Mouse (Mus musculus): ENCODE measurements around the gene Cd300lb. TPM values are rescaled to one million over a fixed set of nuclear protein-coding genes. Genes with fewer than 3 reads are reported as not detected.
"Not testable (repeated sequence)": the region's sequence is repeated elsewhere in the genome, so short reads cannot be mapped to it uniquely, and the experiment has no call there.

Gene Cd300lb
- total RNA-seq (2021) = not detected

DNA sequence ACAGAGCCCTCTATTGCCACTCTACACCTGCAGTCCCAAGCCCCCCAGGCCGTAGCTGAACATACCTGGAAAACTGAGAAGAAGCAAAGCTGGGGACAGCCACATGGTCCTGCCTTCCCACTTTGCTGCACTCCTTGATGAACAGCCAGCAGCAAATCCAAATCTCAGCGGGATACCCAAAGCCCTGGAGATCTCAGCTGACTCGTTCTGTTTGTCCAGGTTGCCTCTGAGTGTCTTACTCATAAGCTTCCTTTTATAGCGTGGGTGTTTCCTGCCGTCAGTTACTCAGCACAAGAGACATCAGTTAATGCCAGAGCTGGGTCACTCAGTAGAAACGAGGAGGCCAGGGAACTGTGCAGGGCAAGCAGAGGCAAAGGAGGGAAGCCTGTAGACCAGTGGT, at the start of gene Cd300lb:
Gene Cd300lb (minus strand): TSS at position 243 of the 400 bp plus-strand sequence.
- intact Hi-C loops (cut with DNase I) = no loop called here
- DNase-seq (ENCODE audit: low spot score in 2 of 2) = no peak

DNA sequence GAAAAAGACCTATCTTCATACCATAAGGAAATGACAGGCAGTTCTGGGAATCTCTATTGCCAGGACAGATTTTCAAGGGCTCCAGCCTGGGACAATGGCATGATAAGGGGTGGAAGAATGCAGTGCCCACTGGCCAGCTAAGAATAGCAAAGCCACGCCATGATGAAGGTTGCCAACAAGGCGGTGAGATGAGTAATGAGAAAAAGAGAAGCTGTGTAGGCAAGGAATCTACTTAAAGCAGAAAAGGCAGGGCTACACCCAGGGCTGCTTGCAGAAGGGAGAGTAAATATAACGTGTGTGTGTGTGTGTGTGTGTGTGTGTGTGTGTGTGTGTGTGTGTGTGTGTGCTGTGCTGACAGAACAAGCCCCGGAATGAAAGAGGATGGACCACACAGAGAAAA, 47.7 kb upstream of the Cd300lb start:
- intact Hi-C loops (cut with DNase I) = no loop called here
- peak in 1 of 2 experiments; percentile 15 for DNase-seq (ENCODE audit: low spot score in 2 of 2)

DNA sequence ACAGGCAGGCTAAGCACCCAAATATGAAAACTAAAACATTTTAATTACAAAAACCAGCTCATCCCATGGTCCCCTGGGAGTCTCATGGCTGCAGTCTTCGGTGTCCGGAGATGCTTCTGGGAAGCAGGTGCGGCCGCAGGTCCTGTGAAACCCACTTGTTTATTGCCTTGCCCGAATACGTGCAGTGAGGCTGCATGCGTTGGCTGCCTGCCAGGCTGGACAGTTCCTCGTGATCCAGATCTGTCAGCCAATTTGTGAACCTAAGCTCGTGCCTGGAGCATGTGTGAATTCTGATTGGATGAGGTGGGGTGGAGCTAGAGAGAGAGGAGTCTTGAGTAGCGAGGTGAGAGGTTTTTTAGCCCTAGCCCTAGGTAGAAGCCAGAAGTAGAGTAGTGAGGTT, 38.5 kb upstream of the Cd300lb start:
- intact Hi-C loops (cut with DNase I) = no loop called here
- no peak for DNase-seq (ENCODE audit: low spot score in 2 of 2)

DNA sequence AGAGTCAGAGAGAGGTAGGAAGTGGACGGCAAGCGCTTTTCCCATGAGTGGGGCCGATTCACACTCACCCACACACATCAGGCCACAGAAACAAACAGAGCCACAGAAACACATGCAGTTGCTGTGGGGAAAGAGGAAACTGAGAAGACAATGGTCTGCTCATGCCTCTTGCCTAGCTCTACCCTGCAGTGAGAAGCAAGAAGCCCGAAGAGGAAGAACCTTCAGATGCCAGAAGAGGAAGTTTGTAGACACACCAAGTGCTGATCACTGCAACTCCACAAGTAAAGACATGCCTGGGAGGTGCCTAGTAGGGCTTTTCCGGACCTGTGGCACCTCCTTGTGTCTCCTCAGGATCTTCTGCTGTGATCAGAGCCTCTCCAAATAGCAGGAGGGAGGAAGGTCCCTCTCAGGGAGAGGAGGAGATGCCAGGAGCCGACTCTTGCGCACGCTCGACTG, 34.6 kb upstream of the Cd300lb start, which contains the start of gene Cd300c:
Gene Cd300c (minus strand): TSS at position 406 of the 456 bp plus-strand sequence.
- no peak for DNase-seq (ENCODE audit: low spot score in 2 of 2)
- intact Hi-C loops (cut with DNase I) = no loop called here

DNA sequence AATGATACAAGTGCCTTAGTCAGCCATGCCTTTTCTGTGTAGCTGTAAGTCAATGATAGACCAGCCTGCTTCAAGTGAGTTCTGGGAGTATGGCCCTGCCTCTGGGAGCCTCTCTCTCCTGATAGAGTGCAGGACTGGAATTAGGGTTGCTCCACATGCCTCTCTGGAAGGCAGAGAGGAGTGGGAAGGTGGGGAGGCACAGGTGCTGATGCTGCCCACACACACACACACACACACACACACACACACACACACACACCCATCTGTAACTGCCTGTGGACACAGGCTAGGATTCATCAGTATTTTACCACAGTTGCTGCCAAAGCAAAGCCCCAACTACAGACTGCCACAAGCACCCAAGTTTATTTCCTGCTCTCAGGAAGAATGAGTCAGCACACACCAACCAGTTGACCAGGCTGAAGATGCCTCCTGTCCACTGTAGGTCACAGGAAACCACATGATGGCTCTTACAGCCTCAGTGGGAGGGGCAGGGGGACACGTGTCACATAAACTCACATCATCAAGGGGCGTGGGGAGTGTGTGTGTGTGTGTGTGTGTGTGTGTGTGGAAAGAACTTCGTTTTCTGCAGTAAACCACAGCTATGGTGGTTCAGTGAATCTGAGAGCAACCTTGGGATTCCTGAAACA, 31.1 kb upstream of the Cd300lb start:
- intact Hi-C loops (cut with DNase I) = no loop called here

DNA sequence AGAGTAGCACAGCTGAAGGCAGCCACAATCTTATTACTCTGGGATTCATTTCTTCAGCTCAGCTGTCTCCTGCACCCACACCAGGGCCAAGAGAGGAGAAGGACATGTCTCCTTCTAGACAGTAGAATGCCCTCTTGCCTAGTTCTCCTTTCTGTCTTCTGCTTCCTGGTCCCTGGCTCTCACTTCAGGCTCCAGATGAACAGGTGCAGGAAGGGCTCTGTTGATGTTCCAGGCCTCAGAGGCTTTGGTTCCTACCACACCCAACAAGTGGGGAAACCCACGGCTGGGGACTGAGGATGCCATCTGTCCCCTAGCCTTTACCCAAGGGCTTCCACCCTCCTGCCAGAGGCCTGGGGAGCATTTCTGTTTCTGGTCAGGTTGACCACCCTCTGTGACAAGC, 26.2 kb upstream of the Cd300lb start:
- intact Hi-C loops (cut with DNase I) = no loop called here

More for the DNA sequence above, 31.1 kb upstream of the Cd300lb start:
- DNase-seq (ENCODE audit: low spot score in 2 of 2) = no peak

DNA sequence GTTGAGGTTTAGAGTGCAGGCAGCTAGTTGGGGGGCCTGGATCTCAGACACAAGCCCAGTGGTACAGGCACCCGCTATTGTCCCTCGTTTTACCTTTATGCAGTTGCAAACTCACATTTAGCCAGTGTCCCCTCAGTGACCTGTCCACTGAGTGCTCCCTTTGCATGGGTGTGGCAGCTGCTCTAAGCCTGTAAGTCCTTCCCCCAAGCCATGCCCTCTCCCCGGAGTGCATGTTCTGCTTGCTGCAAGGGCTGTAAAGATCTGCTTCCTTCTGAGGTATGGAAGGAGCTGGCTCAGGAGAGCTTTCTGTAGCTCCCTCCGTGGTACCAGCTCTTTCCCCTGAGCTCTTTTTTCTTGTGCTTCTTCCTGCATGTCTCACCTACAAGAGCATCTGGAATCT, 595 bp downstream of the Cd300lb start:
- DNase-seq (ENCODE audit: low spot score in 2 of 2) = no peak
- intact Hi-C loops (cut with DNase I) = no loop called here

More for the DNA sequence above, 26.2 kb upstream of the Cd300lb start:
- no peak for DNase-seq (ENCODE audit: low spot score in 2 of 2)

DNA sequence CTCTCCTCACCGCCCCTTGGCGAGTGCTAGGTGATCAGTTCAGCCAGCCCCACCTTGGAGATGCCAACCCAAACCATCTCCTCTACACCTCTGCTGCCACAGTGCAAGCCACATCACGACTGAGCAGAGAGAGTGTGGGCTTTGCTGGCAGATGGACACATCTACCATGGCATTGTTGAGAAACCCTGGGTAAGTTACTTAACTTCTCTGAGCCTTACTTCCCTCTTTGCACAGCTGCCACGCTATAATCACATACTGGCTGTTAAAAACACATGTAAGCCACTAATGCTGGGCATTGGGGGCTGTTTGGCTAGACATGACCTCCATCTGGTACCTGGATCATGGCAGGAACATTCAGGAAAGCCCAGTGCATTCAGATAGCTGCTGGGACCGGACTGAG, 3.1 kb downstream of the Cd300lb start:
- DNase-seq (ENCODE audit: low spot score in 2 of 2) = no peak
- intact Hi-C loops (cut with DNase I) = no loop called here

DNA sequence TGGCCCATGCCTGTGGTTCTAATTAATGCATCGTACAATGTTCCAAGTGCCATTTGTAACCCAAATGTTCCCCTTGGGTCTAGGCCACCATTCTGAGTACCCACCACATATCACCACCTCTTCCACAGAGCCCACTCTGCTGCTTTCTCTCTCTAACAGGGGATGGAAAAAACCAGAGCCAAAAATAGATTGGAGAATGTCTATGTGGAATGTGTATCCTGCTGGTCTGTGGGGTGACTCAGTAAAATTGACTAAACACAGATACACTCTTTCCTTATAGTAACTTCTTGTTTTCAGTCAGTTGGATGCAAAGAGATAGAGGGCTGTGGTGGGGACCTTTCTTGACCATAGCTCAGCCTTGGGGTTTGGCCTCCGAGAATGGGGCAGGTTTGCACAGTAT, 4.6 kb downstream of the Cd300lb start:
- intact Hi-C loops (cut with DNase I) = no loop called here
- no peak for DNase-seq (ENCODE audit: low spot score in 2 of 2)

DNA sequence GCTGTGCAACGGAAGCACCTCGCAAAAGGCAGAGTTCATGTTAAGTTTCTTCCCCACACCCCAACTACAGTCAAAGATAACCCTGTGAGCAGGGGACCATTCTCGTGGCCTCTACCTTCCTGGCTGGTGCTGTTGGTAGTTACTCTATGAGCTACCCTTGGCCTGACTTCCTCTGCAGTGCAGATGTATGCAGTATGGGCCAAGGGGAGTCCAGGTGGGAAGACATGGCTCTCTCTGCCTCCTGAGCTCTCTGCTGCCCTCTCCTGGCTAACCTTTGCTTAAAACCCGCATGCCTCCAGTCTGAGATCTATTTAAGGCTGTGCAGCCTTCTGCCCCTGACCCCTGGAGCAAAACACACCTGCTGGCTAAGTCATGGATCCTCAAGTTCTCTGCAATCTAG, 10.2 kb downstream of the Cd300lb start:
- no peak for DNase-seq (ENCODE audit: low spot score in 2 of 2)
- intact Hi-C loops (cut with DNase I) = no loop called here

DNA sequence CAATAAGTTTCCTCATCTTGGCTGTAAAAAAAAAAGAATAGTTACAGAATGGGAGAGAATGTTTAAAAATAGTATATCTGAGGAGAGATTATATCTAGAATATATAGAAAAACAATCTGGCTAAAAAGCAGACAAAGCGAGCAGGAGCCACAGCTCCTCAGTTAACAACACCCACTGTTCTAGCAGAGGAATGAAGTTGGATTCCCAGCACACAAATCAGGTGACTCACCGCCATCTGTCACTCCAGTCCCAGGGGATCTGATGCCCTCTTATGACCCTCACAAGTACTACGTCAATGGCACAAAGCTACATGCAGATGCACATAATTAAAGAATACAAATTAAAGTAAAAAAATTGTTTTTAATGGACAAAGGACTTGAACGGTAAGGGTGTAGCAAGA, 11.7 kb downstream of the Cd300lb start:
- peak; percentile 51 to 67 for DNase-seq (ENCODE audit: low spot score in 2 of 2)
- intact Hi-C loops (cut with DNase I) = no loop called here

DNA sequence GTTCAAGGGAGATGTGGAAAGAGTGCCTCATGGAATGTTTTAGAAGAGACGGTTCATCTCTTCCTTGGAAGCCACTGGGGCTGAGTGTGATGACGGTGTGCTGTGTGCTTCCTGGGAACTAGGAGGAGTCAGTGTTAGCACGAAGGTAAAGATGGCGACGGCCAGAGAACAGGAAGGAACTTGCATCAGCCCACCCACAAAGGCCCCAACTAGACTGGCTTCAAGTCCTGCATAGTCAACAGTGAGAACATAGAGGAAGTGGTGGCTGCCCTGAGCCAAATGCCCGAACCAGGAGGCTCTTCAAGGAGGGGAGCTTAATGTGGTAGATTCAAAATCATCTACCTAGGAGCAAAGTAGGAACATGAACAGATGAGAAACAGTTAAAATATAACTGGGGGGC, 17.1 kb downstream of the Cd300lb start:
- intact Hi-C loops (cut with DNase I) = loop anchor here (10.0 kb wide), 1 partner anchor 242 kb away; the partner anchor contains the start of gene Ttyh2
- DNase-seq (ENCODE audit: low spot score in 2 of 2) = no peak

DNA sequence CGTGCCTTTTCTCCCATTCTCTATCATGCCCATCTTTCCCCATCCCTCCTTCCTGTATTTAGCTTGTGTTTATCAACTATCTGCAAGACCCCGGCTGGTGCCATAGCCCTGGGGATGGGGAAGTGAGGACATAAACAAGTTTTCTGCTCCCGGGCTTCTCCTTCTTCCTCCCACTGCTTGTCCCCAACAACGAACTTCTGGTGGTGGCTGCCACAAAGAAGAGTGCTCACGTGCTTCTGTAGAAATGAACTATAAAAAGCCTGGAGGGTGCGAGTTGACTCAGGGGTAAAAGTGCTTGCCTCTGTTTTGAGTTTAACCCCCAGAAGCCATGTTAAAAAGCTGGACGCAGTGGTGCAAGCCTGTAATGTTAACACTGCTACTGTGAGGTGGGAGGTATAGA, 19.2 kb downstream of the Cd300lb start:
- intact Hi-C loops (cut with DNase I) = loop anchor here (5.0 to 10.0 kb wide), 3 partner anchors 38 to 240 kb away; partner anchors contain the start of gene Ttyh2
- no peak for DNase-seq (ENCODE audit: low spot score in 2 of 2)

DNA sequence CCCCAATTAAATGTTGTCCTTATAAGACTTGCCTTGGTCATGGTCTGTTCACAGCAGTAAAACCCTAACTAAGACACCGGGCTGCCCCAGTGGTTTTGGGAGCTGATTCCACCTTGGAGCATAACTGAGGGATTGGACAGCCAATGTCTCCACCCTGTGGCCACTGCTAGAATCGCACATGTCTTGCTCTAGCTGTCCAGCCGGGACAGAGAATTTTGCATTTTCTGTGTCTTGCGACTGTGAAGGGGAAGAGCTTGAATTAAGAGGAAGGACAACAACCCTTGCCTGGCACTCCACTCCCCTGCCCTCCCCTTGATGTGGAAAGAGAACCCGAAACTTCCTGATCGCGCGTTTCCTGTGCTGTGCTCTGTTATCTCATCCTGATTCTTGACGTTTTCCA, 21.3 kb downstream of the Cd300lb start:
- intact Hi-C loops (cut with DNase I) = loop anchor here (2.0 to 10.0 kb wide), 4 partner anchors 36 to 238 kb away; partner anchors contain the start of gene Ttyh2
- DNase-seq (ENCODE audit: low spot score in 2 of 2) = peak; percentile 72 to 78

DNA sequence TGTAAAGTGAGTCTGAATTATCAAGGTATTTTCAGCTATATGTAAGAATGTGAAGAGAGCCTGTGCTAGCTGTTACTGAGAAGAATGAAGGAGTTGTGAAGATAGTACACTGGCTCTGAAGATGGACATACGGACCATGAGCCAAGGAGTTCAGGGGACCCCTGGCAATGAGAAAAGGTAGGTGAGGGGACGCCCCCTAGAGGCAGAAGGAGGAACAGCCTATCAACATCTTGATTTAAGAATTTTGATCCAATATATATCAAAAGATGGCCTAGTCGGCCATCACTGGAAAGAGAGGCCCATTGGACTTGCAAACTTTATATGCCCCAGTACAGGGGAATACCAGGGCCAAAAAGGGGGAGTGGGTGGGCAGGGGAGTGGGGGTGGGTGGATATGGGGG, 24.6 kb downstream of the Cd300lb start:
- intact Hi-C loops (cut with DNase I) = not testable (repeated sequence)

DNA sequence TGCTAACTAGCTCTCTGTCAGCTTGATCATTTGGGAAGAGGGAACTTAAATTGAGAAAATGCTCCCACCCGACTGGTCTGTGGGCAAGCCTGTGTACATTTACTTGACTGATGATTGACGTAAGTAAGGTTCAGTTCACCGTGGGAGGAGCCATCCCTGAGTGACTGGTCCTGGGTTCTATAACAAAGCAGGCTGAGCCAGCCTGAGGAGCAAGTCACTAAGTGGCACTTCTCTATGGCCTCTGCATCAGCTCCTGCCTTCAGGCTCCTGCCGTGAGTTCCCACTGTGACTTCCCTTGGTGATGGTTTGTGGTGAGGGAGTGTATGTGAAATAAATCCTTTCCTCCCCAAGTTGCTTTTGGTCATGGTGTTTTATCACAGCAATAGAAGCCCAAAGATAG, 26.1 kb downstream of the Cd300lb start:
- no peak for DNase-seq (ENCODE audit: low spot score in 2 of 2)
- intact Hi-C loops (cut with DNase I) = no loop called here

More for the DNA sequence above, 24.6 kb downstream of the Cd300lb start:
- DNase-seq (ENCODE audit: low spot score in 2 of 2) = not testable (repeated sequence)

DNA sequence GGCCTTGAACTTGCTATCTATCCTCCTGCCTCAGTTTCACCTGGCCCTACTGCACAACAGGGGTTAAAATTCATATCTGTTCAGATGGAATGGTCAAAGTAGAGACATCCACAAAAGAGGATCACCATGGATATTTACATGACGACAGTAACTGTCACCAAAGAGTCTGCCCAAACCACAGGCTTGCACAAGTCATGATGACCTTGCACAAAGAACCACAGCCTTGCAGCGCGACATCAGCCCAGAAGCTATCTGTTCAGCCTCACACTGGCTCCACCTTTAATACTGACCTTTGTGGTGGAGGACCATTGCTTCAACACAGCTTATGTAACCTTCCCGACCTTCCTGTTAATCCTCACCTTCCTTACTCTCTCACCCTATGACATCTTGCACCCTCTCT, 26.6 kb downstream of the Cd300lb start:
- intact Hi-C loops (cut with DNase I) = no loop called here
- no peak for DNase-seq (ENCODE audit: low spot score in 2 of 2)

DNA sequence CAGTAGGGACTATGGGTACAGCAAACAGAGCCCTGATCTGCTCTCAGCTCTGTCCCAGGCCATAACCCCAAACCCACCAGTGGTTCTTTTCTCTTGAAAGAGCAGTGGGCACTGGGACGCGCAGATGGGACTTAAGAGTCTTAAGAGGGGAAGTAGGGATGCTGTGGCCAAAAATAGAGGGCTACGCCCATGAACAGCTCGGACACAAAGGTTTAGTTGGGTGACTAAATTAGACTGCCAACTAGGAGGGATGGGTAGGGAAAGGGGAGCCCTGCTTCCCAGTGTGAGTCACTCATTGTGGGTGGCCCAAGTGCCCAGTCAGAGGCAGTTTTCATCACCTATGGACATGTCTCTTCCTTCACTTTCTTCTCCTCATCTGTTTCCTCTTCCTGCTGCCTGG, 31.0 kb downstream of the Cd300lb start:
- DNase-seq (ENCODE audit: low spot score in 2 of 2) = no peak
- intact Hi-C loops (cut with DNase I) = no loop called here

DNA sequence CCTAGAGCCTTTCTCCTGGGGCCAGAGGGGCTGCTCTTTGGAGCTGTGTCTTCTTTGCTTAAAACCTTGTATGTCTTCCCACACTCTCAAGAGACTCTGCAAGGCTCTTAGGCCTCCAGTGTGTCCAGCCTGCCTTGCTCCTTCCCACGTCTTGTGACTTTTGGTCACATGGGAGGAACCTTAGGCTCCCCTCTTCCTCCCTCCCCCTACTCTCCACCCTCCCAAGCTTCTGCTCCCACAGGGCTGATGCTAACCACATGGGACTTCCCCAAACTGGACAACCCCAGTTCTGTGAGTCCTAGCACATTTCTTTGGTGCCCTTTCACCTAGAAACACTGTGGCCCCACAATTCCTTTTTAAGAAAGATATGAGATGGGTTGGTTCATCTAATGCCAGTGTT, 36.2 kb downstream of the Cd300lb start:
- intact Hi-C loops (cut with DNase I) = no loop called here
- no peak for DNase-seq (ENCODE audit: low spot score in 2 of 2)

DNA sequence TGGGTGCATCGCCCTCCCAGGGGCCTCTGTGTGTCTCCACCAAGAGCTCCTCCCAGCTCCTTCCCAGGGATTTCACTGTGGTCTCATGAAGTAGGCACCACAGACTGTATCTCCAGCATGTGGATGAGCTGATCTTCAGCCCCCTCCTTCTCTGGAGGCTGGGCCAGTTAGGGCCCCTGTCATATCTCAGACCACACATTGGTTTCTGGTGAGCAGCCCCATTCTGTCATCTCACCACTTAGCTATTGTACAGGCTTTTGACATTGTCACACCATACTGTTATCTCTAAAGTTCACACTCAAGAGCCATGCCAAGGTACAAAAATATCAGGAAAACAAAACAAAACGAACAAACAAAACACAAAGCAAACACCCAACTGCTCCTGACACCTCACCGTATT, 38.1 kb downstream of the Cd300lb start:
- no peak for DNase-seq (ENCODE audit: low spot score in 2 of 2)
- intact Hi-C loops (cut with DNase I) = no loop called here

DNA sequence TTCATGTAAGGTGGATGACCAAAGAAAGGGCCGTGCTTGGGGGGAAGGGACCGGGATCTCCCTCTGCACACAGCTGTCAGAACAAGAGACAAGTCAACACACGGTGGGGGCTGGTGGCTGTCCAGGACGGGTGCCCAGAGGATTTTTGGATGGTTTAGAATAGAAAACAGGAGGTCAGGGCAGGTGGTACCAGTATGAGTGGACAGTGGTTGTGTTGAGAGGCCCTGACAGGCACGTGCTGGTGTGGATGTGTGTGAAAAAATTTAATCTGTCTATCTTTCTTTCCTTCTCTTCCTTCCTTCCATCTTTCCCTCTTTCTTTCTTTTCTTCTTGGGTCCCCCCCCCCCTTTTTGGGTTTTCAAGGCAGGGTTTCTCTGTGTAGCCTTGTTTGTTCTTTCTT, 43.6 kb downstream of the Cd300lb start:
- DNase-seq (ENCODE audit: low spot score in 2 of 2) = no peak
- intact Hi-C loops (cut with DNase I) = no loop called here

Data from left cerebral cortex, postnatal 36 days (tissue).